ENCODE assay signal across 8 mouse cellular contexts in genomic region chr3:54358463-54359189, GRCm38 (mm10). TPM values are rescaled to one million over a fixed set of nuclear protein-coding genes. Genes with fewer than 3 reads are reported as not detected.
DNase-seq lines count a peak whose midpoint lies in the region; ATAC-seq and TF ChIP-seq lines count a peak whose summit lies in the region.

No protein-coding gene starts in this region.

- no peaks in the 10 kb centered on the region for H3K27me3 ChIP-seq in hindbrain, embryonic 12.5 days
- H3K27me3 ChIP-seq in liver, embryonic 14.5 days (ENCODE audit: control insufficient read depth, insufficient read depth, low read length), result no peaks in the 10 kb centered on the region
- H3K27me3 ChIP-seq in stomach, embryonic 16.5 days (ENCODE audit: control insufficient read depth, insufficient read depth, low read length), result 0 out of 2 replicates have a peak, but pooled peaks cover 6% of the 10 kb centered on the region
- H3K27me3 ChIP-seq in forebrain, postnatal 0 days (ENCODE audit: insufficient read depth, low read length), result no peaks in the 10 kb centered on the region

- H3K4me2 ChIP-seq in hindbrain, embryonic 12.5 days (replicated peaks), result no peak overlapping the region; the same call in 1 of the 2 replicates
- H3K4me2 ChIP-seq in liver, embryonic 14.5 days (ENCODE audit: low read depth), result no peak overlapping the region
- H3K4me2 ChIP-seq in stomach, embryonic 16.5 days (ENCODE audit: low read depth, low read length), result peak overlapping the region; percentile 41
- no peak overlapping the region; the same call in 1 of the 2 replicates for H3K4me2 ChIP-seq in forebrain, postnatal 0 days (ENCODE audit: low read depth)

- ATAC-seq in hindbrain, embryonic 12.5 days (ENCODE audit: low FRiP score), result 0 out of 2 replicates have a peak, but pooled peaks have one; percentile 58
- ATAC-seq in liver, embryonic 14.5 days (ENCODE audit: insufficient read depth), result 0 out of 2 replicates have a peak, but pooled peaks have one; percentile 23
- peak; percentile 88 for ATAC-seq in stomach, embryonic 16.5 days (ENCODE audit: insufficient read depth, low FRiP score)
- ATAC-seq in forebrain, postnatal 0 days, result no peak

- H3K9ac ChIP-seq in hindbrain, embryonic 12.5 days, result no peak overlapping the region
- H3K9ac ChIP-seq in liver, embryonic 14.5 days (replicated peaks), result no peak overlapping the region
- peak overlapping the region; percentile 35; the same call in 1 of the 2 replicates for H3K9ac ChIP-seq in stomach, embryonic 16.5 days (ENCODE audit: low read length)
- H3K9ac ChIP-seq in forebrain, postnatal 0 days, result no peak overlapping the region

- H3K27ac ChIP-seq in hindbrain, embryonic 12.5 days, result no peak overlapping the region
- H3K27ac ChIP-seq in liver, embryonic 14.5 days, result no peak overlapping the region
- peak overlapping the region; percentile 53 for H3K27ac ChIP-seq in stomach, embryonic 16.5 days (ENCODE audit: low read length)
- H3K27ac ChIP-seq in forebrain, postnatal 0 days (ENCODE audit: low read depth, low read length), result no peak overlapping the region

- no peaks in the 10 kb centered on the region for H3K36me3 ChIP-seq in hindbrain, embryonic 12.5 days
- H3K36me3 ChIP-seq in liver, embryonic 14.5 days (replicated peaks; ENCODE audit: control insufficient read depth, insufficient read depth, low read depth), result no peaks in the 10 kb centered on the region
- no peaks in the 10 kb centered on the region for H3K36me3 ChIP-seq in stomach, embryonic 16.5 days (ENCODE audit: control insufficient read depth, insufficient read depth, low read length)
- H3K36me3 ChIP-seq in forebrain, postnatal 0 days (ENCODE audit: insufficient read depth), result no peaks in the 10 kb centered on the region

- H3K4me1 ChIP-seq in lung, adult 2 months (ENCODE audit: control insufficient read depth, insufficient read depth, low read length), result no peaks in the 10 kb centered on the region
- H3K4me1 ChIP-seq in hindbrain, embryonic 12.5 days, result peaks cover 6% of the 10 kb centered on the region
- peaks cover 0 to 3% of the 10 kb centered on the region in 2 experiments; a peak in 2 of 4 replicates for H3K4me1 ChIP-seq in liver, embryonic 14.5 days (replicated peaks; ENCODE audit: control insufficient read depth in 2 of 2, insufficient read depth in 2 of 2, low read length in 1 of 2)
- H3K4me1 ChIP-seq in stomach, embryonic 16.5 days (ENCODE audit: control insufficient read depth, insufficient read depth, low read length), result peaks cover 8% of the 10 kb centered on the region
- H3K4me1 ChIP-seq in forebrain, postnatal 0 days (ENCODE audit: insufficient read depth), result 0 out of 2 replicates have a peak, but pooled peaks cover 4% of the 10 kb centered on the region

- TF ChIP-seq POLR2A in lung, adult 2 months (IDR thresholded peaks at IDR 0.05; ENCODE audit: borderline replicate concordance, extremely low read depth, low read depth, low read length), result no peak

- H3K9me3 ChIP-seq in hindbrain, embryonic 12.5 days (replicated peaks), result no peaks in the 10 kb centered on the region
- H3K9me3 ChIP-seq in liver, embryonic 14.5 days (ENCODE audit: control insufficient read depth, low read length), result no peaks in the 10 kb centered on the region
- no peaks in the 10 kb centered on the region for H3K9me3 ChIP-seq in stomach, embryonic 16.5 days (replicated peaks; ENCODE audit: control insufficient read depth, low read length)
- H3K9me3 ChIP-seq in forebrain, postnatal 0 days (ENCODE audit: low read length), result no peaks in the 10 kb centered on the region

- no peak for TF ChIP-seq EP300 in liver, embryonic 14.5 days (IDR thresholded peaks at IDR 0.05; ENCODE audit: low read depth)

- peak overlapping the region; percentile 19 for H3K4me3 ChIP-seq in lung, adult 2 months (replicated peaks; ENCODE audit: extremely low read depth, low read depth, low read length)
- no peak overlapping the region for H3K4me3 ChIP-seq in hindbrain, embryonic 12.5 days
- H3K4me3 ChIP-seq in liver, embryonic 14.5 days (ENCODE audit: insufficient read depth in 1 of 2, low read depth in 2 of 2, low read length in 2 of 2), result no peak overlapping the region
- no peak overlapping the region; the same call in 1 of the 2 replicates for H3K4me3 ChIP-seq in stomach, embryonic 16.5 days (replicated peaks; ENCODE audit: low read length)
- no peak overlapping the region for H3K4me3 ChIP-seq in forebrain, postnatal 0 days (ENCODE audit: low read depth, low read length)

- WGBS in lung, adult 2 months, result 32% methylated on average over 15 of the region's 15 CpGs
- 45% methylated on average over 15 of the region's 15 CpGs for WGBS in hindbrain, embryonic 12.5 days
- WGBS in liver, embryonic 14.5 days (ENCODE audit: insufficient replicate concordance), result 35% methylated on average over 15 of the region's 15 CpGs
- WGBS in stomach, embryonic 16.5 days, result 23% methylated on average over 15 of the region's 15 CpGs
- WGBS in forebrain, postnatal 0 days, result 67% methylated on average over 15 of the region's 15 CpGs

- DNase-seq in lung, adult 2 months, result no peak
- no peak for DNase-seq in lung, postnatal 14 days
- DNase-seq in forelimb bud, embryonic 11.5 days (ENCODE audit: low read depth, low spot score), result peak; percentile 49
- DNase-seq in liver, embryonic 14.5 days (ENCODE audit: low read depth in 3 of 3, low spot score in 3 of 3), result no peak
- DNase-seq in forebrain, postnatal 0 days, result no peak
- no peak for DNase-seq in frontal cortex, adult 2 months (ENCODE audit: extremely low spot score in 1 of 2, low spot score in 1 of 2)

- TF ChIP-seq CTCF in lung, adult 2 months (IDR thresholded peaks at IDR 0.05; ENCODE audit: insufficient read depth, low read length), result no peak
- no peak for TF ChIP-seq CTCF in liver, embryonic 14.5 days (IDR thresholded peaks at IDR 0.05; ENCODE audit: low read depth)
- no peak for TF ChIP-seq CTCF in forebrain, postnatal 0 days (IDR thresholded peaks at IDR 0.05; ENCODE audit: low read depth)

RNA-seq across cellular contexts. Expression of gene Postn, which starts 2.3 kb away (rescaled TPM):
- 45.0 and 89.0 TPM in 2 replicates for polyA plus RNA-seq in lung, adult 2 months (2012; rRNA removed)
- polyA plus RNA-seq in hindbrain, embryonic 12.5 days (2016; fragmentation: Nextera tagmentation; extraction: Ambion mirVana), result 42.2 and 64.5 TPM in 2 replicates
- 7.7 and 15.1 TPM in 2 replicates for polyA plus RNA-seq in liver, embryonic 14.5 days (2012; rRNA removed)
- 16.7 and 17.7 TPM in 2 replicates for polyA plus RNA-seq in liver, embryonic 14.5 days (2014; fragmentation: Nextera tagmentation; extraction: Ambion mirVana)
- 113 and 126 TPM in 2 replicates for polyA plus RNA-seq in stomach, embryonic 16.5 days (2015; fragmentation: Nextera tagmentation; extraction: Ambion mirVana)
- 18.4 and 35.0 TPM in 2 replicates for total RNA-seq in forebrain, postnatal 0 days (2014; rRNA removed)
- polyA plus RNA-seq in forebrain, postnatal 0 days (2015; fragmentation: Nextera tagmentation; extraction: Ambion mirVana), result 10.4 and 16.3 TPM in 2 replicates
- 7.0 and 8.5 TPM in 2 replicates for polyA plus RNA-seq in frontal cortex, adult 2 months (2012; rRNA removed)
